Mouse (Mus musculus): ENCODE measurements at regions not wholly inside any gene's neighbourhood (a gene's known extent, or its start where the extent isn't known, plus 50 kb on each side); places are given as distances from the start of the nearest gene placed in this dataset.

GRCm38 (mm10) chr13:79339793-79340192 lies 1140.2 kb upstream of the Nr2f1 start:
- H3K4me3 ChIP-seq (ENCODE audit: insufficient read depth, low read depth, low read length): no peak overlapping the region
- WGBS: 48% methylated on average over 4 of the region's 4 CpGs
- H3K4me1 ChIP-seq (ENCODE audit: control insufficient read depth, insufficient read depth, low read length): no peaks in the 10 kb centered on the region
- TF ChIP-seq CTCF (IDR thresholded peaks at IDR 0.05; ENCODE audit: low read depth, low read length) (no peak), POLR2A (IDR thresholded peaks at IDR 0.05; ENCODE audit: extremely low read depth, insufficient read depth, low read length) (no peak)
- no peaks in the 10 kb centered on the region for H3K79me2 ChIP-seq (ENCODE audit: control insufficient read depth, insufficient read depth, low read length)
- H3K27ac ChIP-seq (replicated peaks; ENCODE audit: insufficient read depth, low read depth, low read length): no peak overlapping the region
- H3K36me3 ChIP-seq (ENCODE audit: control insufficient read depth, insufficient read depth, low read length): no peaks in the 10 kb centered on the region
- DNase-seq (ENCODE audit: extremely low read depth, low read depth, low spot score): no peak
- H3K27me3 ChIP-seq (ENCODE audit: control insufficient read depth, insufficient read depth, low read length): no peaks in the 10 kb centered on the region
- H3K9ac ChIP-seq (ENCODE audit: low read depth, low read length): no peak overlapping the region

GRCm38 (mm10) chr13:79320146-79320545 lies 1120.6 kb upstream of the Nr2f1 start:
- WGBS: 49% methylated on average over 2 of the region's 2 CpGs
- Histone ChIP-seq H3K36me3 (ENCODE audit: control insufficient read depth, insufficient read depth, low read length) (no peaks in the 10 kb centered on the region), H3K4me1 (ENCODE audit: control insufficient read depth, insufficient read depth, low read length) (no peaks in the 10 kb centered on the region), H3K9ac (ENCODE audit: low read depth, low read length) (no peak overlapping the region), H3K4me3 (ENCODE audit: insufficient read depth, low read depth, low read length) (no peak overlapping the region), H3K27me3 (ENCODE audit: control insufficient read depth, insufficient read depth, low read length) (no peaks in the 10 kb centered on the region), H3K27ac (replicated peaks; ENCODE audit: insufficient read depth, low read depth, low read length) (no peak overlapping the region), H3K79me2 (ENCODE audit: control insufficient read depth, insufficient read depth, low read length) (no peaks in the 10 kb centered on the region)
- TF ChIP-seq CTCF (IDR thresholded peaks at IDR 0.05; ENCODE audit: low read depth, low read length) (no peak), POLR2A (IDR thresholded peaks at IDR 0.05; ENCODE audit: extremely low read depth, insufficient read depth, low read length) (no peak)
- no peak for DNase-seq (ENCODE audit: extremely low read depth, low read depth, low spot score)

- 90% methylated on average over 5 of the region's 5 CpGs for WGBS
- Histone ChIP-seq H3K9ac (ENCODE audit: low read depth, low read length) (no peak overlapping the region), H3K36me3 (ENCODE audit: control insufficient read depth, insufficient read depth, low read length) (no peaks in the 10 kb centered on the region), H3K4me1 (ENCODE audit: control insufficient read depth, insufficient read depth, low read length) (no peaks in the 10 kb centered on the region), H3K4me3 (ENCODE audit: insufficient read depth, low read depth, low read length) (no peak overlapping the region), H3K27me3 (ENCODE audit: control insufficient read depth, insufficient read depth, low read length) (no peaks in the 10 kb centered on the region), H3K27ac (replicated peaks; ENCODE audit: insufficient read depth, low read depth, low read length) (no peak overlapping the region), H3K79me2 (ENCODE audit: control insufficient read depth, insufficient read depth, low read length) (no peaks in the 10 kb centered on the region)
- DNase-seq (ENCODE audit: extremely low read depth, low read depth, low spot score): no peak
- no peak for TF ChIP-seq POLR2A (IDR thresholded peaks at IDR 0.05; ENCODE audit: extremely low read depth, insufficient read depth, low read length)
- no peak for TF ChIP-seq CTCF (IDR thresholded peaks at IDR 0.05; ENCODE audit: low read depth, low read length)
These were observed 1110.1 kb upstream of the Nr2f1 start for GRCm38 (mm10) chr13:79309584-79310110.

- H3K27me3 ChIP-seq (ENCODE audit: control insufficient read depth, insufficient read depth, low read length): no peaks in the 10 kb centered on the region
- H3K4me1 ChIP-seq (ENCODE audit: control insufficient read depth, insufficient read depth, low read length): no peaks in the 10 kb centered on the region
- no peak for DNase-seq (ENCODE audit: extremely low read depth, low read depth, low spot score)
- TF ChIP-seq CTCF (IDR thresholded peaks at IDR 0.05; ENCODE audit: low read depth, low read length): no peak
- no peak for TF ChIP-seq POLR2A (IDR thresholded peaks at IDR 0.05; ENCODE audit: extremely low read depth, insufficient read depth, low read length)
- 71% methylated on average over 6 of the region's 6 CpGs for WGBS
- H3K9ac ChIP-seq (ENCODE audit: low read depth, low read length): no peak overlapping the region
- H3K4me3 ChIP-seq (ENCODE audit: insufficient read depth, low read depth, low read length): no peak overlapping the region
- no peaks in the 10 kb centered on the region for H3K79me2 ChIP-seq (ENCODE audit: control insufficient read depth, insufficient read depth, low read length)
- no peaks in the 10 kb centered on the region for H3K36me3 ChIP-seq (ENCODE audit: control insufficient read depth, insufficient read depth, low read length)
- no peak overlapping the region for H3K27ac ChIP-seq (replicated peaks; ENCODE audit: insufficient read depth, low read depth, low read length)
These were observed 1097.7 kb upstream of the Nr2f1 start for GRCm38 (mm10) chr13:79297225-79297710.

- Histone ChIP-seq H3K4me3 (ENCODE audit: insufficient read depth, low read depth, low read length) (no peak overlapping the region), H3K27ac (replicated peaks; ENCODE audit: insufficient read depth, low read depth, low read length) (no peak overlapping the region), H3K9ac (ENCODE audit: low read depth, low read length) (no peak overlapping the region), H3K79me2 (ENCODE audit: control insufficient read depth, insufficient read depth, low read length) (no peaks in the 10 kb centered on the region), H3K4me1 (ENCODE audit: control insufficient read depth, insufficient read depth, low read length) (no peaks in the 10 kb centered on the region), H3K27me3 (ENCODE audit: control insufficient read depth, insufficient read depth, low read length) (no peaks in the 10 kb centered on the region), H3K36me3 (ENCODE audit: control insufficient read depth, insufficient read depth, low read length) (no peaks in the 10 kb centered on the region)
- no peak for DNase-seq (ENCODE audit: extremely low read depth, low read depth, low spot score)
- TF ChIP-seq POLR2A (IDR thresholded peaks at IDR 0.05; ENCODE audit: extremely low read depth, insufficient read depth, low read length) (no peak), CTCF (IDR thresholded peaks at IDR 0.05; ENCODE audit: low read depth, low read length) (no peak)
- WGBS: 79% methylated on average over 1 of the region's 1 CpGs
These were observed 1088.5 kb upstream of the Nr2f1 start for GRCm38 (mm10) chr13:79288022-79288421.

- WGBS: 40% methylated on average over 3 of the region's 3 CpGs
- Histone ChIP-seq H3K27me3 (ENCODE audit: control insufficient read depth, insufficient read depth, low read length) (no peaks in the 10 kb centered on the region), H3K36me3 (ENCODE audit: control insufficient read depth, insufficient read depth, low read length) (no peaks in the 10 kb centered on the region), H3K4me1 (ENCODE audit: control insufficient read depth, insufficient read depth, low read length) (no peaks in the 10 kb centered on the region), H3K79me2 (ENCODE audit: control insufficient read depth, insufficient read depth, low read length) (no peaks in the 10 kb centered on the region), H3K27ac (replicated peaks; ENCODE audit: insufficient read depth, low read depth, low read length) (no peak overlapping the region), H3K4me3 (ENCODE audit: insufficient read depth, low read depth, low read length) (no peak overlapping the region), H3K9ac (ENCODE audit: low read depth, low read length) (no peak overlapping the region)
- DNase-seq (ENCODE audit: extremely low read depth, low read depth, low spot score): peak; percentile 70
- no peak for TF ChIP-seq CTCF (IDR thresholded peaks at IDR 0.05; ENCODE audit: low read depth, low read length)
- TF ChIP-seq POLR2A (IDR thresholded peaks at IDR 0.05; ENCODE audit: extremely low read depth, insufficient read depth, low read length): no peak
These were observed 1086.6 kb upstream of the Nr2f1 start for GRCm38 (mm10) chr13:79286181-79286580.
